Comparison of ENCODE assay signal across 8 mouse cellular contexts in genomic region chr11:79019839-79020534, GRCm38 (mm10). TPM values are rescaled to one million over a fixed set of nuclear protein-coding genes. Genes with fewer than 3 reads are reported as not detected.
A peak's percentile ranks its signal among the peaks of the same experiment; 100 is the strongest.
DNase-seq lines count a peak whose midpoint lies in the region; ATAC-seq and TF ChIP-seq lines count a peak whose summit lies in the region.

No protein-coding gene starts in this region.

- no peak overlapping the region for H3K27ac ChIP-seq in kidney, embryonic 14.5 days (ENCODE audit: low read depth, low read length)

- no peak for ATAC-seq in kidney, embryonic 14.5 days (ENCODE audit: low FRiP score, low TSS enrichment)
- no peak for ATAC-seq in frontal cortex, adult (ENCODE audit: low TSS enrichment)

- no peak overlapping the region for H3K4me2 ChIP-seq in kidney, embryonic 14.5 days (replicated peaks; ENCODE audit: low read depth, low read length)

- H3K9me3 ChIP-seq in kidney, embryonic 14.5 days (ENCODE audit: control insufficient read depth, low read length) = no peaks in the 10 kb centered on the region
- no peaks in the 10 kb centered on the region for H3K9me3 ChIP-seq in E14TG2a.4 (ENCODE audit: low read length)

- DNase-seq in kidney, postnatal 10 days = peak; percentile 65
- DNase-seq in adrenal gland, adult 18-20 months (ENCODE audit: low spot score in 2 of 2) = peak; percentile 49 to 69
- DNase-seq in heart, postnatal 4 days = peak; percentile 58
- DNase-seq in naive thymus-derived CD4-positive, alpha-beta T cell, adult 2 months (ENCODE audit: low read depth) = peak; percentile 77
- DNase-seq in right cerebral cortex, postnatal 10 days (ENCODE audit: low spot score in 2 of 2) = no peak

- peak; percentile 75 for TF ChIP-seq CTCF in E14TG2a.4 (conservative IDR thresholded peaks at IDR 0.05; ENCODE audit: low read length)

- 82% methylated on average over 17 of the region's 17 CpGs for WGBS in kidney, embryonic 14.5 days

- H3K4me3 ChIP-seq in kidney, embryonic 14.5 days (ENCODE audit: low read length) = no peak overlapping the region
- peak overlapping the region; percentile 57 for H3K4me3 ChIP-seq in E14TG2a.4 (replicated peaks; ENCODE audit: low read length)

- peaks cover 17% of the 10 kb centered on the region; the same call in 1 of the 2 replicates for H3K4me1 ChIP-seq in kidney, embryonic 14.5 days (ENCODE audit: control insufficient read depth, insufficient read depth, low read length)
- H3K4me1 ChIP-seq in E14TG2a.4 (replicated peaks; ENCODE audit: low read depth, low read length) = peaks cover 75% of the 10 kb centered on the region

- no peak overlapping the region for H3K9ac ChIP-seq in kidney, embryonic 14.5 days (ENCODE audit: low read depth, low read length)

- peaks cover 17% of the 10 kb centered on the region; the same call in 1 of the 2 replicates for H3K36me3 ChIP-seq in kidney, embryonic 14.5 days (ENCODE audit: control insufficient read depth, insufficient read depth, low read length)
- peaks cover 19% of the 10 kb centered on the region; the same call in 1 of the 2 replicates for H3K36me3 ChIP-seq in E14TG2a.4 (ENCODE audit: insufficient read depth, low read length)

- H3K27me3 ChIP-seq in kidney, embryonic 14.5 days (ENCODE audit: control insufficient read depth, insufficient read depth, low read length) = no peaks in the 10 kb centered on the region
- no peaks in the 10 kb centered on the region for H3K27me3 ChIP-seq in E14TG2a.4 (ENCODE audit: insufficient read depth, low read length)

RNA-seq across cellular contexts. Expression of gene Lgals9, which starts 35.2 kb away (rescaled TPM):
- 24.6 and 26.4 TPM in 2 replicates for polyA plus RNA-seq in kidney, embryonic 14.5 days (2014; fragmentation: Nextera tagmentation; extraction: Ambion mirVana)
- total RNA-seq in adrenal gland, adult 18-20 months (2021) = 10 to 100 TPM; 20.9 to 23.1 TPM
- total RNA-seq in heart, postnatal 4 days (2021) = 10 to 100 TPM; 51.8 to 56.0 TPM

Comparison
In these comparisons a context has a peak if more than half of its experiments do, and no peak if none do; other contexts are left out.
1. DNase-seq: peak in kidney, postnatal 10 days (single experiment), adrenal gland, adult 18-20 months (2 of 2), heart, postnatal 4 days (single experiment) and naive thymus-derived CD4-positive, alpha-beta T cell, adult 2 months (single experiment); none in right cerebral cortex, postnatal 10 days (0 of 2).